Mouse (Mus musculus) heart, postnatal 0 days (tissue): ENCODE data around the gene Lima1. TPM values are rescaled to one million over a fixed set of nuclear protein-coding genes. Genes with fewer than 3 reads are reported as not detected.
A peak's percentile ranks its signal among the peaks of the same experiment; 100 is the strongest.

Experiments used
- ATAC-seq: fragments of 200-750 bp; cut with Nextera tagmentation; 2 replicates; pipeline ENCODE4 v1.8.0; 2017; ENCODE audit warnings: low read depth, moderate number of reproducible peaks, moderate library complexity; ENCODE audit not compliant: insufficient read depth
- DNase-seq: peaks from one replicate; pipeline ENCODE4 v3.0.0-alpha.2; 2016; ENCODE audit warnings: low spot score
- H3K27ac ChIP-seq: fragments of 300-500 bp; sonication (generic); 2 replicates; pipeline ENCODE4 v1.5.1; 2014; ENCODE audit warnings: low read depth, mild to moderate bottlenecking
- H3K27me3 ChIP-seq: fragments of 300-500 bp; sonication (generic); 2 replicates; pipeline ENCODE4 v1.6.1; 2014; ENCODE audit warnings: low read length, mixed read lengths; ENCODE audit not compliant: control insufficient read depth, insufficient read depth
- H3K36me3 ChIP-seq: fragments of 300-500 bp; sonication (generic); replicated peaks from 2 replicates; pipeline ENCODE4 v1.6.1; 2014; ENCODE audit warnings: low read length, mixed read lengths; ENCODE audit not compliant: control insufficient read depth, insufficient read depth
- H3K4me1 ChIP-seq: fragments of 300-500 bp; sonication (generic); 2 replicates; pipeline ENCODE4 v1.6.1; 2014; ENCODE audit warnings: antibody characterized with exemption; ENCODE audit not compliant: control insufficient read depth, insufficient read depth
- H3K4me2 ChIP-seq: fragments of 300-500 bp; sonication (generic); 2 replicates; pipeline ENCODE4 v1.6.1; 2014; ENCODE audit warnings: low read depth, mild to moderate bottlenecking, low read length, moderate library complexity
- H3K4me3 ChIP-seq: fragments of 300-500 bp; sonication (generic); 2 replicates; pipeline ENCODE4 v1.5.1; 2014; ENCODE audit warnings: low read depth, low read length
- H3K9ac ChIP-seq: fragments of 300-500 bp; sonication (generic); replicated peaks from 2 replicates; pipeline ENCODE4 v1.6.1; 2014; ENCODE audit warnings: low read depth, low read length, mixed read lengths
- H3K9me3 ChIP-seq: fragments of 300-500 bp; sonication (generic); replicated peaks from 2 replicates; pipeline ENCODE4 v1.6.1; 2016; ENCODE audit warnings: low read length; ENCODE audit not compliant: control insufficient read depth
- CTCF ChIP-seq: IDR thresholded peaks from 2 replicates; pipeline ENCODE4 v1.5.1; 2016; ENCODE audit warnings: antibody characterized with exemption, control low read depth, low read depth
- EP300 ChIP-seq: IDR thresholded peaks from 2 replicates; pipeline ENCODE4 v1.6.1; 2016; ENCODE audit warnings: antibody characterized with exemption, low read depth
- WGBS: fragments of 180-500 bp; shearing (Covaris S2); extraction: QIAGEN DNeasy Blood & Tissue Kit; methylation state at CpG from one replicate; pipeline ENCODE4 v1.1.7; 2014; 5-methylcytosine and 5-hydroxymethylcytosine counted together
- polyA plus RNA-seq: library from polyadenylated mRNA; unstranded; fragments of >200 nt; fragmentation: Nextera tagmentation; extraction: Ambion mirVana; gene quantifications from 2 replicates; pipeline ENCODE4 v1.2.1, GENCODE M21; 2015
- total RNA-seq: library from RNA; depleted of rRNA; stranded (reverse); fragments of >200 nt; gene quantifications from 2 replicates; pipeline ENCODE4 v1.2.3, GENCODE M21; 2014; ENCODE audit warnings: low replicate concordance

Gene Lima1
- total and polyA plus RNA-seq, 2 experiments from 2014 or later: 12.6 to 12.7 TPM

GRCm38 (mm10) chr15:99839910-99840309 is 35.3 kb downstream of the Lima1 start:
- ATAC-seq: 0 out of 2 replicates have a peak, but pooled peaks have one; percentile 39
- 52% methylated on average over 2 of the region's 2 CpGs for WGBS
- peak; percentile 39 for TF ChIP-seq CTCF
- TF ChIP-seq EP300: no peak
- no peak for DNase-seq
- Histone ChIP-seq H3K4me1 (no peaks in the 10 kb centered on the region), H3K4me3 (no peak overlapping the region), H3K27me3 (no peaks in the 10 kb centered on the region), H3K36me3 (0 out of 2 replicates have a peak, but pooled peaks cover 3% of the 10 kb centered on the region), H3K9me3 (no peaks in the 10 kb centered on the region), H3K4me2 (no peak overlapping the region), H3K27ac (no peak overlapping the region), H3K9ac (no peak overlapping the region)

- Histone ChIP-seq H3K4me3 (no peak overlapping the region), H3K9ac (no peak overlapping the region), H3K4me1 (no peaks in the 10 kb centered on the region), H3K36me3 (0 out of 2 replicates have a peak, but pooled peaks cover 3% of the 10 kb centered on the region), H3K4me2 (no peak overlapping the region), H3K9me3 (no peaks in the 10 kb centered on the region), H3K27ac (no peak overlapping the region), H3K27me3 (no peaks in the 10 kb centered on the region)
- DNase-seq: no peak
- no peak for ATAC-seq
- TF ChIP-seq EP300 (no peak), CTCF (no peak)
- 86% methylated on average over 13 of the region's 13 CpGs for WGBS
Observed at GRCm38 (mm10) chr15:99839165-99839840, 36.0 kb downstream of the Lima1 start.

- H3K4me1 ChIP-seq: no peaks in the 10 kb centered on the region
- no peak for DNase-seq
- H3K27ac ChIP-seq: no peak overlapping the region
- H3K9me3 ChIP-seq: no peaks in the 10 kb centered on the region
- 0 out of 2 replicates have a peak, but pooled peaks cover 3% of the 10 kb centered on the region for H3K36me3 ChIP-seq
- H3K27me3 ChIP-seq: no peaks in the 10 kb centered on the region
- no peak for ATAC-seq
- H3K9ac ChIP-seq: no peak overlapping the region
- no peak for TF ChIP-seq EP300
- no peak for TF ChIP-seq CTCF
- H3K4me3 ChIP-seq: no peak overlapping the region
- 68% methylated on average over 7 of the region's 7 CpGs for WGBS
- no peak overlapping the region for H3K4me2 ChIP-seq
Observed at GRCm38 (mm10) chr15:99837561-99837960, 37.7 kb downstream of the Lima1 start.

GRCm38 (mm10) chr15:99835191-99835590 is 40.1 kb downstream of the Lima1 start:
- no peaks in the 10 kb centered on the region for H3K4me1 ChIP-seq
- TF ChIP-seq CTCF (no peak), EP300 (no peak)

GRCm38 (mm10) chr15:99834681-99835080 is 40.6 kb downstream of the Lima1 start:
- no peaks in the 10 kb centered on the region for H3K9me3 ChIP-seq
- no peaks in the 10 kb centered on the region for H3K4me1 ChIP-seq
- TF ChIP-seq CTCF: no peak
- TF ChIP-seq EP300: no peak
- ATAC-seq (no peak), DNase-seq (no peak)
- no peak overlapping the region for H3K4me2 ChIP-seq
- H3K36me3 ChIP-seq: no peaks in the 10 kb centered on the region
- H3K9ac ChIP-seq: no peak overlapping the region
- 65% methylated on average over 3 of the region's 3 CpGs for WGBS
- H3K27ac ChIP-seq: no peak overlapping the region
- H3K4me3 ChIP-seq: no peak overlapping the region
- no peaks in the 10 kb centered on the region for H3K27me3 ChIP-seq

More at GRCm38 (mm10) chr15:99835191-99835590, 40.1 kb downstream of the Lima1 start:
- 63% methylated on average over 9 of the region's 9 CpGs for WGBS
- H3K4me2 ChIP-seq: no peak overlapping the region
- no peaks in the 10 kb centered on the region for H3K27me3 ChIP-seq
- ATAC-seq (no peak), DNase-seq (no peak)
- H3K4me3 ChIP-seq: no peak overlapping the region
- no peaks in the 10 kb centered on the region for H3K9me3 ChIP-seq
- no peak overlapping the region for H3K27ac ChIP-seq
- no peak overlapping the region for H3K9ac ChIP-seq
- H3K36me3 ChIP-seq: no peaks in the 10 kb centered on the region
